Mouse (Mus musculus) cerebellum, postnatal 10 days (tissue): Measurements from ENCODE around the gene Hlcs.
A peak's percentile ranks its signal among the peaks of the same experiment; 100 is the strongest.

Source experiments
- DNase-seq, 2 experiments: peaks; one replicate each; pipeline ENCODE4 v3.0.0; 2021; ENCODE audit warnings: mixed read lengths in 2 of 2

Gene Hlcs

GRCm38 (mm10) chr16:94092511-94093150 lies 220.7 kb downstream of the Hlcs start:
- DNase-seq, result no peak

- DNase-seq, result no peak
Measured at GRCm38 (mm10) chr16:94088819-94089692, 224.3 kb downstream of the Hlcs start.

- DNase-seq, result no peak
Measured at GRCm38 (mm10) chr16:94088226-94088748, 225.1 kb downstream of the Hlcs start.

GRCm38 (mm10) chr16:94087570-94088225 lies 225.7 kb downstream of the Hlcs start:
- DNase-seq, result no peak

- DNase-seq, result no peak
Measured at GRCm38 (mm10) chr16:94086701-94087569, 226.4 kb downstream of the Hlcs start.

GRCm38 (mm10) chr16:94085603-94086285 lies 227.6 kb downstream of the Hlcs start:
- no peak for DNase-seq

- peak in 1 of 2 experiments; percentile 45 for DNase-seq
Measured at GRCm38 (mm10) chr16:94084711-94085602, 228.4 kb downstream of the Hlcs start, which contains the start of gene Sim2. Gene Sim2 (plus strand): TSS chr16:94084931.

- no peak for DNase-seq
Measured at GRCm38 (mm10) chr16:94083848-94084525, 229.4 kb downstream of the Hlcs start.

- no peak for DNase-seq
Measured at GRCm38 (mm10) chr16:94082960-94083847, 230.2 kb downstream of the Hlcs start.

- DNase-seq, result no peak
Measured at GRCm38 (mm10) chr16:94081996-94082708, 231.2 kb downstream of the Hlcs start.

- DNase-seq, result no peak
Measured at GRCm38 (mm10) chr16:94081596-94081995, 231.8 kb downstream of the Hlcs start.

- DNase-seq, result no peak
Measured at GRCm38 (mm10) chr16:94079856-94080555, 233.4 kb downstream of the Hlcs start.

GRCm38 (mm10) chr16:94079075-94079855 lies 234.1 kb downstream of the Hlcs start:
- DNase-seq, result peak in 1 of 2 experiments; percentile 30
